Mouse (Mus musculus) cerebellum, postnatal 25 days (tissue): ENCODE results near the gene Mpv17.
A peak's percentile ranks its signal among the peaks of the same experiment; 100 is the strongest.

Experiments
- DNase-seq, 2 experiments: peaks; one replicate each; pipeline ENCODE4 v3.0.0; 2021; ENCODE audit warnings: mixed read lengths in 2 of 2

Gene Mpv17

GRCm38 (mm10) chr5:31181183-31181770, 27.2 kb upstream of the Mpv17 start:
- DNase-seq = no peak

- DNase-seq = peak; percentile 97
Observed at GRCm38 (mm10) chr5:31179766-31180630, 25.9 kb upstream of the Mpv17 start, which contains the start of the genes Gm29609 and Gtf3c2. Gene Gm29609, minus strand, starts transcription at chr5:31179911. Gene Gtf3c2, minus strand, starts transcription at chr5:31180144.

- peak in 1 of 2 experiments; percentile 38 for DNase-seq
Observed at GRCm38 (mm10) chr5:31179301-31179765, 25.3 kb upstream of the Mpv17 start.

- DNase-seq = no peak
Observed at GRCm38 (mm10) chr5:31168630-31169029, 14.6 kb upstream of the Mpv17 start.

- DNase-seq = no peak
Observed at GRCm38 (mm10) chr5:31164878-31165277, 10.8 kb upstream of the Mpv17 start.

GRCm38 (mm10) chr5:31162462-31162861, 8.4 kb upstream of the Mpv17 start:
- DNase-seq = no peak

- no peak for DNase-seq
Observed at GRCm38 (mm10) chr5:31153516-31154151, 417 bp downstream of the Mpv17 start.

- peak; percentile 67 to 82 for DNase-seq
Observed at GRCm38 (mm10) chr5:31151746-31152145, 2.3 kb downstream of the Mpv17 start.

GRCm38 (mm10) chr5:31149781-31150180, 4.3 kb downstream of the Mpv17 start:
- DNase-seq = peak in 1 of 2 experiments; percentile 41

GRCm38 (mm10) chr5:31138968-31139425, 15.1 kb downstream of the Mpv17 start:
- no peak for DNase-seq

GRCm38 (mm10) chr5:31138241-31138967, 15.6 kb downstream of the Mpv17 start, which contains the start of gene Ucn:
Gene Ucn, minus strand, starts transcription at chr5:31138829.
- DNase-seq = peak in 1 of 2 experiments; percentile 25

- DNase-seq = no peak
Observed at GRCm38 (mm10) chr5:31137658-31138057, 16.4 kb downstream of the Mpv17 start.

- no peak for DNase-seq
Observed at GRCm38 (mm10) chr5:31136730-31137424, 17.2 kb downstream of the Mpv17 start.

- DNase-seq = no peak
Observed at GRCm38 (mm10) chr5:31126050-31126449, 28.0 kb downstream of the Mpv17 start.

- DNase-seq = no peak
Observed at GRCm38 (mm10) chr5:31123481-31123880, 30.6 kb downstream of the Mpv17 start.

- DNase-seq = no peak
Observed at GRCm38 (mm10) chr5:31121111-31121510, 32.9 kb downstream of the Mpv17 start.

- no peak for DNase-seq
Observed at GRCm38 (mm10) chr5:31116912-31117311, 37.1 kb downstream of the Mpv17 start.

- no peak for DNase-seq
Observed at GRCm38 (mm10) chr5:31116354-31116753, 37.7 kb downstream of the Mpv17 start, which contains the start of gene Trim54. Gene Trim54, plus strand, starts transcription at chr5:31116712.

- DNase-seq = no peak
Observed at GRCm38 (mm10) chr5:31110781-31111180, 43.3 kb downstream of the Mpv17 start.

GRCm38 (mm10) chr5:31108000-31108490, 46.0 kb downstream of the Mpv17 start, which contains the start of gene Slc30a3:
Gene Slc30a3, minus strand, starts transcription at chr5:31108237.
- DNase-seq = no peak

GRCm38 (mm10) chr5:31105814-31106335, 48.2 kb downstream of the Mpv17 start, which contains the start of gene Dnajc5g:
Gene Dnajc5g, plus strand, starts transcription at chr5:31106285.
- DNase-seq = no peak
